Mouse (Mus musculus) mouse embryonic stem cell (cell line): ENCODE results near the gene Sptan1.

Source experiments
- in situ Hi-C, 2 experiments: fragments of 300-500 bp; cut with MboI; formaldehyde crosslinking; loops; 1 replicate in 1 of 2; 3 replicates in 1 of 2; pipeline ENCODE4 v1.14.3; 2019 to 2020; ENCODE audit warnings: low sequenced_read_pairs in 2 of 2, low pct_unique_long_range_greater_than_20kb in 1 of 2, mixed read lengths in 1 of 2; ENCODE audit not compliant: unreplicated experiment in 1 of 2

Sptan1 gene

DNA sequence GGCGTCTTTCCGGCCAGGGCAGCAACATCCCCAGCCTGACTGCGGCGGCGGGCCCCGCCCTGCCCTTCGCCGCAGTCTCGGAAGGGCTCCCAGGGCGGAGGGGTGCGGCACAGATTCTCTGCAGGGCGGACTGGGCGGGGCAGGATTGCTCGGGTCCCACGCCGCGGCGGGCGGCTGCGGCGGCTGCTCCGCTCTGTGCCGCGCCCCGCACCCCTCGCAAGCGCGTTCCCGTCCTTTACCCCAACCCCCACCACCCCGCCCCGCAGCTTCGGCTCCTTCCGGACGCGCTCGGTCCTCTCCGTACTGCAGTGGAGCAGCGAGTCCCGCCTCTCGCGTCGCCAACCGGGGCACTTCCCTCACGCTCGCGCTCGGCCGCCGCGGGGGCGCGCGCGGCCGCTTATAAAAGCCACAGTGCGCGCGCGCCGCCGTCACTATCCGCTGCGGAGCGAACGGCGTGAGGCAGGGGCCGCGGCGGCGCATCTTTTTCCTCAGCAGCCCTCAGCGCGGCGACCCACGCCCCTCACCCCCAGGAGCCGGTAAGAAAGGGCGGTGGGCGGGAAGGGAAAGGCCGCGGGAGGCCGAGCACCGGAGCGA, at the start of gene Sptan1:
TSS of gene Sptan1 (plus strand) at position 311 of the 594 bp plus-strand sequence.
- in situ Hi-C loops: no loop called here

DNA sequence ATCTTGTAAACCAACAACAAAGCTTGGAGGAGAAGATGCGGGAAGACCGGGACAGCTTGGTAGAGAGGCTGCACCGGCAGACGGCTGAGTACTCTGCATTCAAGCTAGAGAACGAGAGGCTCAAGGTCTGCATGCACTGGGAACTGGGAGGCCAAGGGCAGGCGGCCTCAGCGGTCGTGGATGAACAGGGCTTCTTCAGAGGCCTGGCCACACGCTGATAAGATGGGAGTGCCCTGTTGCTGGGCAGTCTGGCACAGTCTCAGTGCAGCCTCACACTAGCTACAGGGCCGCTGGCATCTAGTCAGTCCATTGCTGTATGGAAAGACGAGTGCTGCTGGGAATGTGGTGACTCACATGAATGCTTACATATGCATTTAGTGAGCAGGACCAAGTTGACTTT, 47.7 kb upstream of the Sptan1 start:
- in situ Hi-C loops: loop anchor here in 1 of 2 experiments (25.0 kb wide), 2 partner anchors 95 to 755 kb away; no protein-coding TSS in a partner anchor

DNA sequence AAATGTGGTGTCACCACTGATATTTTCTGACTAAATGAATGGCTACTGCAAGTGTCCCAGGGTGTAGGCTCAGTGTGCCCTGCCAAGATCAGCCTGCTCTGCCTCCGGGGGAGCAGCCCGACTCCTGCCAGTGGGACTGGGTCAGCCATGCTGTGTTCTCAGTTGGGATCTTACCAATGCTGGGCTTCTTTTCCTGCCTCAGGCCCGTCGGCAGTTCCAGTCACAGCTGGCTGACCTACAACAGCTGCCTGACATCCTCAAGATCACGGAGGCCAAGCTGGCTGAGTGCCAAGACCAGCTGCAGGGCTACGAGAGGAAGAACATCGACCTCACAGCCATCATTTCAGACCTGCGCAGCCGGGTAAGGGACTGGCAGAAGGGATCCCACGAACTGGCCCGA, 43.3 kb upstream of the Sptan1 start:
- in situ Hi-C loops: loop anchor here in 1 of 2 experiments (25.0 kb wide), 2 partner anchors 90 to 760 kb away; no protein-coding TSS in a partner anchor

DNA sequence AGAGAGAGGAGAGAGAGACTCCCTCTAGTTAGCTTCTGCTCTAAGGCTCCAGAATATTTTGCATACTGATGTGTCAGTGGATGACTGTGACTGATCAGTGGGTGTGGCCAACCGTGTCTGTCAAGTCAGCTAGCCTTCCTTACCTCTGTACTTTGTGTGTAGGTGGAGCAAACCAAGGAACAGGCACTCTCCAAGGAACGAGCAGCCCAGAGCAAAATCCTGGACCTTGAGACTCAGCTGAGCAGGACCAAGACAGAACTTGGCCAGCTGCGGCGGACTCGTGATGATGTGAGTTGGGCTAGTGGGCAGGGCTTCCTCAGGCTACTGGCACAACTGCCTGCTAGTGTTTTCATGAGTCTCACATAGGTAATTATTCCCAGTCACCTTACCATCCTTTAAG, 38.8 kb upstream of the Sptan1 start:
- in situ Hi-C loops: no loop called here

DNA sequence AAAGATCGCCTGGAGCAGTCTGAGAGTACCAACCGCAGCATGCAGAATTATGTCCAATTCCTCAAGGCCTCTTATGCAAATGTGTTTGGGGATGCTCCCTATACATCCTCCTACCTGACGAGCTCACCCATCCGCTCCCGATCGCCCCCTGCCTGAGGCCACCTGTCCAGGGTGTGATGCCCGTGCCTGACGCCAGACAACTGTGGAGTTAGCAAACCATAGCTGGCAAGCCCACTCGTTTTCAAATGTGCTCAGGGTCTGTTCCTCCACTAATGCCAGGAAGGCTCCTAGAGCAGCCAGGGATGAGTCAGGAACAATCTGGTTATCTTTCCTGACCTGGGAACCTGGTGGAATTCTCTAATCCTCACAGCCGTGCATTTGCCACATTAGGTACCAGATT, 34.9 kb upstream of the Sptan1 start:
- in situ Hi-C loops: no loop called here

DNA sequence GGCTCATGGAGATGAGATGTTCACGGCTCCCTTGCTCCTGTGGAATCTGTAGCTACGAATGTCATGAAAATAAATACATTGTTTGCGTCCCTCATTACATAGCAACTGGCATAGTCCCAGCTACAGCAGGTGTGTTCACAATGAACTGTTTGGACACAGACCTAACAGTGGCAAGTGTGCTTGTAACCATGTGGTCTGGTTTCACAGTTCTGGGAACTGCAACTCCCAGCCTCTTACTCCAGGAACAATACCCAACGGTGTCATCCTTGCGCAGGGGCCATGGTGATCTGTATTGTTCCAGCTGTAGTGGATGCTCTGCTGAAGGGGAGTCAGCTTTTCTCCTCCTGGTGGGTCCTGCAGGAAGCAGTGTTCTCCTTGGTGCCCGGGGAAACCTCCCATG, 34.2 kb upstream of the Sptan1 start:
- in situ Hi-C loops: no loop called here

DNA sequence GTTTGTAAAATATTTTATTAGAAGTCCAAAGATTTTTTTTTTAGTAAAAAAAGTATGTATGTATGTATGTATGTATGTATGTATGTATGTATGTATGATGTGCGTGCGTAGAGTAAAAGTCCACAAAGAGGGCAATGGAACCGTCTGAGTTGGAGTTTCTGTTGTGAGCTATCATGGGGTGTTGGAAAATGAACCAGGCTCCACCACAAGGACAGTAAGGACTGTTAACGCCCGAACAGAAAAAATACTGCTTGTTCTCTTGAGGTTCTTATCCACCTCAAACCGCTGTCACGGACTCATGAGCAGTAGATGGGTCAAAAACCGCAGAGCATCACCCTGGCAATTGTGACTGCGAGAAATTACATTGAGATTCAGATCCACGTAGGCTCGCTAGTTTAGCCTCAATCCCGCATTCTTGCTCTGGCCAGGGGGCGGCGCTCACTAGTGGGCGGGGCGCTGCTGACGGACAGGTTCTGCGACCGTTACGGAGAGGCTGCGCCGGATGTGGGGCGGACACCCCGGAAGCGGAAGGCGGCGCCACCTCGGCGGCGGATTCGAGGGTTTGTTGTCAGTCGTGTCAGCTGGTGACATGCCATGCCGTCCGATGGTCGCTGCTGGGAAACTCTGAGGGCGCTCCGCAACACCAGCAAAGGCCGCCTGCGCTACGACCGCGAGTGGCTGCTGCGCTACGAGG, 30.3 kb upstream of the Sptan1 start, which contains the start of gene Gle1:
TSS of gene Gle1 (plus strand) at position 521 of the 694 bp plus-strand sequence.
- in situ Hi-C loops: no loop called here

DNA sequence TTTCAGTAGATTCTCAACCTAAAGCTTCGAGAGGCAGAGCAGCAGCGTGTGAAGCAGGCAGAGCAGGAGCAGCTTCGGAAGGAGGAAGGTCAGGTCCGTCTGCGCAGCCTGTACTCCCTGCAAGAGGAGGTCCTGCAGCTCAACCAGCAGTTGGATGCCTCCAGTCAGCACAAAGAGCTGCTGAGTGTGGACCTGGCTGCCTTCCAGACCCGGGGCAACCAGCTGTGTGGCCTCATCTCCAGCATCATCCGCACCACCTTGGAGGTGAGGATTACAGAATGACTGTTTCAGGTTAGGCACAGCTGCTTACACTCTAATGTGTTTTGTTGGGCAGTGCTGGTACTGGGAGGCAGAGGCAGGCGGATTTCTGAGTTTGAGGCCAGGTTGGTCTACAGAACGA, 25.3 kb upstream of the Sptan1 start:
- in situ Hi-C loops: no loop called here

DNA sequence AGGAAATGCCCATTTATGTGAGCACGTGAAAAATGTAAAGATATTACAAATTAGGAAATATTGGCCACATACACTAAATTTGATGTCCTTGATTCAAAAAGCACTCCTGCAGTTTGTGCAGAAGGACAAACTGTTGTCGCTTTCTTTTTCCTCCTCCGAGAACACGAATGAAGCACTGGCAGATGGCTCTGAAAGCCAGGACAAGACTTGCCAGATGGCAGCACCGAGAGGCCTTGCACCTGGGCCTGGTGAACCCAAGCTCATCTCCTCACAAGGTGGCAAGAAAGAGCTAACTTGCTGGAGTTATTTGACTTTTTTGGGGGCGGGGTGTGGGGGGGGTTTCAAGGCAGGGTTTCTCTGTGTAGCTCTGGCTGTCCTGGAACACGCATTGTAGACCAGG, 24.5 kb upstream of the Sptan1 start:
- in situ Hi-C loops: no loop called here

DNA sequence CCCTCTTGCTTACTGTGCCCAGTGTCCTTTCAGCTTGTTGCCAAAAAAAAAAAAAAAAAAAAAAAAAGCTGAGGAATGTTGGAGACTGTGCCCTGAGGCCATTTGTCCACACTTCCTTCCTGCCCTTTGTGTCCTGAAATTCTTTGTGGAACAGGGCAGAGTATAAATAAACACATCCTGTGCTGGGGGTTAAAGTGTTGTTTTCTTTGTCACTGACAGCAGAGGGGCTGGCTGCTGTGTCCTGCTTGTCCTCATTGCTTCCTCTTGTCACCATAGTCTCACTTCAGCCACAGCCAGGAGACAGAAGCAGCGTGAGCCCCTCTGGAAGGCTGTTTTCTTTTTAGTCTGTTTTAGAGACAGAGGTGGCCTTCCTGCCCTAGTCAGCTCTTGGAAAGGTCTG, 20.6 kb upstream of the Sptan1 start:
- in situ Hi-C loops: no loop called here

DNA sequence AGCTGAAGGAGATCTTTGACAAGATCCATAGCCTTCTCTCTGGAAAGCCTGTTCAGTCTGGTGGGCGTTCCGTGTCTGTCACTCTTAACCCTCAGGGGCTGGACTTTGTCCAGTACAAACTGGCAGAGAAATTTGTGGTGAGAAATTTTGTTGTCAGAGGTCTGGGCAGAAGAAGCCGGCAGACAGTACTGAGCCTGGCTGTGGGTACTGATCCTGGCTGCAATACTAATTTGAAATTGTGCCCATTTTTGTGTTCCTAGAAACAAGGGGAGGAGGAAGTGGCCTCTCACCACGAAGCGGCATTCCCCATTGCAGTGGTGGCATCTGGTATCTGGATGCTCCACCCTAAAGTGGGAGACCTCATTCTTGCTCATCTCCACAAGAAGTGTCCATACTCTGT, 16.5 kb upstream of the Sptan1 start:
- in situ Hi-C loops: no loop called here

DNA sequence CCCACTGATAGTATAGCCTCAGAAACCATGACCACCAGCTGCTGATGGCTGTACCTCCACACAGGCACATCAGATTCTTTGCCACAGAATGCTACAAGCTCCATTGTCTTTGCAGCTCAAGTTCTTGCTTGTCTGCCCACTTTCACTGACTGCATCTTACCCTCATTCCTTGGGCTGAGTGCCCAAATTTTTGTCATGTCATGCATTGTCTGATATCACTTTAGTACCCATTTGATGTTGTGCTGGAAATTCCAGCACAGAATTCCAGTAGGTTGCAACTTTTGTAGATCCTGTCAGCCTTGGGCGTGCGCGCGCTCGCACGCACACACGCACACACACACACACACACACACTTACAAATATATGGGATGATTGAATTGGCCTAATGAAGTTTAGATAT, 4.1 kb upstream of the Sptan1 start:
- in situ Hi-C loops: no loop called here

DNA sequence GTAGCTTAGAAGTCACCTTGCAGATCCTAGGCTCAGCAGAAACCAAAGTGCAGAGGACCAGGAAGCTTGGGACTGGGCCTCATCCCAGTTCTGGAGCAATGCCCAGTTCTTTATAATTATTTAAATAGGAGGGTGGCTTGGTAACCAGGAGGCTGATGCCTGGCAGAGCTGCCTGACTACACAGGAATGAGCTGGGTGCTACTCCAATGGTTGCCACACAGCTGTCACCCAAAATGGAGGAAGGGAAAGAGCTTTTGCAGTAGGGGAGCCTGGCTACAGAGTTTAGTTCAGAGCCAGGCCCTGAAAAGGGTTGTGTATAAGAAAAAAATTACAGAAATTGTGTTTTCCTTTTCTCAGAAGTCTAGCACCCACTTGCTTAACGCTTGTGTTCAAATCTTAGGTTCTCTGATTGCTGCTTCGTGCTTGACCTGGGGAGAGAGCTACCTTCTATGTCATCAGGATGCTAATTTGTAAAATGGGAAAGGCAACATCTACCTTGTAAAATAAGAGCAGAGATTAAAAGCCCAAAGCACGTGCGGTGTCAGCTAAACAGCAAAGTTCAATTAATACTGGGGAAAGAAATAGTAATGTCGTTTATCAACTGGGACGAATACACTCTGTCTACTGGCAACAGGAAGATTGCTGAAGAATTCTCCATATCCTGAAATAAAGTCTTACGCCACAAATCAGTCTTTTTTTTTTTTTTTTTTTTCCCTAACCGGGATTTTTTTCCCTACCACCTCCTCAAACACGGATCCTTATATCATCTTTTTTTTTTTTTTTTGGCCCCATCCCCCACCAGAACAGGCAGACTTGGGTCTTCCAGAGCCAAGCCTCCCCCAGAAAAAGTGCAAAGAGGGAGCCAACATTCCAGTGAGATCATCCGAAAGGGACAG, 758 bp upstream of the Sptan1 start:
- in situ Hi-C loops: no loop called here

DNA sequence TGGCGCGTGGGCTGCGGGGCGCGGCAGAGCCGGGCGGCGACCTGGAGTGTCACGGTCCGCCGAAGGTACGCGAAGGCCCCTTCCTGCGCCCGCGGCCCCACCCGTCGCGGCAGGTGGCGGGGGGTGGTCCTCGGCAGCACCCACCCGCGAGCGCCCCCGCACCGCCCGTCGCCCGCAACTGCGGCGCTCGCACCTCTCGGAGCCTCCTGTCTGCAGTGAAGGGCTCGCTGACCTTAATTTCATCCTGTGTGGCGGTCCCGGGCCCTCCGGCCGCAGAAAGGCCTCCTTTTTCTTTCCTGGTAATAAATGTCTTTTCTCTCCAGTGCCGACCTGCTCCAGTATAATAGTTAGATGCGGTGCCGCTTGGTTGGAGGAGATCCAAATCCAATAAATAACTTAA, 546 bp downstream of the Sptan1 start:
- in situ Hi-C loops: no loop called here

DNA sequence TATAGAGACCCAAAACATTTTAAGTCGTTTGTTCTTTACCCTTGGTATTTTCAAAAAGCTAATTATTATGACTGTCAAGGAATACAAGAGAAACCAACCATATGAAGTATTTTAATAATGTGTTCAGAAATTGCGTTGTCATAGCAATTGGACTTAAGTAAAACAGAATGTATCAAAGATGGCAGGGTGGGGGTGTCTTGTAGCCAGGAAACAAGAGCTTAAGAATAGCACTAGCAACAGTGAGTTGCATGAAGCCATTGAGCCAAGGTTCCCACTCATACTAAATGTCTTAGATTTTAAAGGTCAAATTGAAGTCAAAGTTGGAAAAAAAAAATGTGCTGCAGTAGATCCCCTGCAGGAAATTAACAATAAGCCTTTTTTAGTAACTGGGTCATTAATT, 1.5 kb downstream of the Sptan1 start:
- in situ Hi-C loops: no loop called here

DNA sequence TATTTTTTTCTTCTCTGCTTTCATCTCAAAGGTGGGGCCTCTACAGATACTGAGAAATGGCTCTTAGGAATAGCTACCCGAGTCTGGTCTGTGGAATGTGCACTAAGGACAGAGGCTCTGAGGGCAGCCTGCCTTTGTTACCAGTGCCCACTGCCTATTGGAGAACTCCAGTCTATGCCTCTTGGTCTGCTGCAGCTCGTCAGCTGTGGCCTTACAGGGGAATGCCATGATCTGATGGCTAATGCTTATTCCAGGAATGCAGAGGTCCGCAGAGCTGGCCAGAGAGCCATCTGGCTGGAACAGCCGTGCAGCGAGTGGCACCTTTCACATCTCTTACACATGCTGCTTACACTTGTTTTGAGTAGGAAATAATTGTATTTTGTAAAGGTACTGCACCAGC, 2.4 kb downstream of the Sptan1 start:
- in situ Hi-C loops: no loop called here

DNA sequence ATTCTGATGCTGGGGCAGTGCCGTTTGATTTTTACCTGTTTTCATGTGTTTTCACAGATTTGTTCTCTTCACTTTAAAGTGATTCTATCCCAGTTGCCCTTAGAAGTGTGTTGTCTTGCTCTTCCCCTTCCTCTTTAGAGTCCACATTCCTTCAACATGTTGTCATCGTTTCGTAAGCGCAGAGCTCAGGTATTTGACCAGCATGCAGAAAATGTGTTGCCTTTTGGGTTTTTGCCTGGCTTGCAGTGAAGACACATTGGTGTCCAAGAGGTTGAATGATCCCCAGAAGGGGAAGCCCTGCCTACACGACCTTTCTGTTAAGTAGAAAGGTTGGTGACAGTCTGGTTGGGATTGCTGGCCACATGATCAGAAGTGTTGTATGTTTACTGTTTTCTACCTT, 3.3 kb downstream of the Sptan1 start:
- in situ Hi-C loops: no loop called here

DNA sequence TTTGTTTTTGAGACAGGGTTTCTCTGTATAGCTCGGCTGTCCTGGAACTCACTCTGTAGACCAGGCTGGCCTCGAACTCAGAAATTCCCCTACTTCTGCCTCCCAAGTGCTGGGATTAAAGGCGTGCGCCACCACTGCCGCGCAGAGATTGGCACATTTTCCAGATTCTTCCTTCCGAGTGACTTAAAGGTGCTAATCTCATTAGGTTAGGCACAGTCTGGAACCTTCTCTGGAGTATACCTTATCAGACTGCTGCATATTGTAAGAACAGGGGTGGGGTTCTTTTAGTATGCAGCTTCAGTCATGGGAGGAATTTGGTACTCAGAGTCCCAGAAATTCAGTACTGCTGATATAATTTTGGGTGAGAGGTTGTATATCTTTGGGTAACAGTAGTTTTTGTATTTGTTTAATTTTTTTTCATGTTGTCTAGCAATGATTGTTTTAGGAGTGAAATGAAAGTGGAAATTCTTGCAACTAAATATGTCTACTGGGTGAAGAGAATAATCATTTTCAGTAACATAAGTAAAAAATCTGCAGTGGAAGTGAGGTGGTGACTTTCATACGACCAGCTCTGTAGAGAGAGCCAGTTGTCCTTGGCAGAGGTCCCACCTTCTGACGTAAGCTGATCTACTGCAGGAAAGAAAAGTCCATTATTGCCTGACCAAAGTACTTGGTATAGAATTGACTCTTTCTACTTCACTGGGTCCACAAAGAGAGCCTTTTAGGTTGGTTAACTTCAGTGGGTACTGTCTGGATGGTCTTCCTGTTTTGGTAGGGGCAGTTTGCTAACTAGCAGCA, 6.7 kb downstream of the Sptan1 start:
- in situ Hi-C loops: no loop called here

DNA sequence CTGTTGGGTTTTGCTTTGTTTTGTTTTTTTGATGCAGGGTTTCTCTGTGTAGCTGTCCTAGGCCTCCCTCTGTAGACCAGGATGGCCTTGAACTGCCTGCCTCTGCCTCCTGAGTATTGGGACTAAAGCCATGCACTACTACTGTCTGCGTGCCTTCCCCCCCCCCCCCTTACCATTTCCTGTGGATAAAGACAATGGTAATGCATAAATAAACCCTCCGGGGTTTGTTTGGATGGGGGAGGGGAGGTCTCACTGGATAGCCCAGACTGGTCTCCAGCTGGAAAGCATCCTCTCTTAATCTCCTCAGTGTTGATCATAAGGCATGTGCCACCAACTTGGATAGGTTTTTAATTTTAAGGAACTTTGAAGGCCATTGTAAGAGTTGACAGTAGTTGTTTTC, 8.2 kb downstream of the Sptan1 start:
- in situ Hi-C loops: no loop called here
